Mouse (Mus musculus) heart, postnatal 0 days (tissue): ENCODE data around the gene Gm20390. TPM values are rescaled to one million over a fixed set of nuclear protein-coding genes. Genes with fewer than 3 reads are reported as not detected.

ENCODE experiments used
- ATAC-seq: fragments of 200-750 bp; cut with Nextera tagmentation; 2 replicates; pipeline ENCODE4 v1.8.0; 2017; ENCODE audit warnings: low read depth, moderate number of reproducible peaks, moderate library complexity; ENCODE audit not compliant: insufficient read depth
- DNase-seq: peaks from one replicate; pipeline ENCODE4 v3.0.0-alpha.2; 2016; ENCODE audit warnings: low spot score
- H3K27ac ChIP-seq: fragments of 300-500 bp; sonication (generic); 2 replicates; pipeline ENCODE4 v1.5.1; 2014; ENCODE audit warnings: low read depth, mild to moderate bottlenecking
- H3K27me3 ChIP-seq: fragments of 300-500 bp; sonication (generic); 2 replicates; pipeline ENCODE4 v1.6.1; 2014; ENCODE audit warnings: low read length, mixed read lengths; ENCODE audit not compliant: control insufficient read depth, insufficient read depth
- H3K36me3 ChIP-seq: fragments of 300-500 bp; sonication (generic); replicated peaks from 2 replicates; pipeline ENCODE4 v1.6.1; 2014; ENCODE audit warnings: low read length, mixed read lengths; ENCODE audit not compliant: control insufficient read depth, insufficient read depth
- H3K4me1 ChIP-seq: fragments of 300-500 bp; sonication (generic); 2 replicates; pipeline ENCODE4 v1.6.1; 2014; ENCODE audit warnings: antibody characterized with exemption; ENCODE audit not compliant: control insufficient read depth, insufficient read depth
- H3K4me2 ChIP-seq: fragments of 300-500 bp; sonication (generic); 2 replicates; pipeline ENCODE4 v1.6.1; 2014; ENCODE audit warnings: low read depth, mild to moderate bottlenecking, low read length, moderate library complexity
- H3K4me3 ChIP-seq: fragments of 300-500 bp; sonication (generic); 2 replicates; pipeline ENCODE4 v1.5.1; 2014; ENCODE audit warnings: low read depth, low read length
- H3K9ac ChIP-seq: fragments of 300-500 bp; sonication (generic); replicated peaks from 2 replicates; pipeline ENCODE4 v1.6.1; 2014; ENCODE audit warnings: low read depth, low read length, mixed read lengths
- H3K9me3 ChIP-seq: fragments of 300-500 bp; sonication (generic); replicated peaks from 2 replicates; pipeline ENCODE4 v1.6.1; 2016; ENCODE audit warnings: low read length; ENCODE audit not compliant: control insufficient read depth
- CTCF ChIP-seq: IDR thresholded peaks from 2 replicates; pipeline ENCODE4 v1.5.1; 2016; ENCODE audit warnings: antibody characterized with exemption, control low read depth, low read depth
- EP300 ChIP-seq: IDR thresholded peaks from 2 replicates; pipeline ENCODE4 v1.6.1; 2016; ENCODE audit warnings: antibody characterized with exemption, low read depth
- WGBS: fragments of 180-500 bp; shearing (Covaris S2); extraction: QIAGEN DNeasy Blood & Tissue Kit; methylation state at CpG from one replicate; pipeline ENCODE4 v1.1.7; 2014; 5-methylcytosine and 5-hydroxymethylcytosine counted together
- polyA plus RNA-seq: library from polyadenylated mRNA; unstranded; fragments of >200 nt; fragmentation: Nextera tagmentation; extraction: Ambion mirVana; gene quantifications from 2 replicates; pipeline ENCODE4 v1.2.1, GENCODE M21; 2015
- total RNA-seq: library from RNA; depleted of rRNA; stranded (reverse); fragments of >200 nt; gene quantifications from 2 replicates; pipeline ENCODE4 v1.2.3, GENCODE M21; 2014; ENCODE audit warnings: low replicate concordance

Gene Gm20390
- total and polyA plus RNA-seq, 2 experiments from 2014 or later: 75.6 to 183 TPM

DNA sequence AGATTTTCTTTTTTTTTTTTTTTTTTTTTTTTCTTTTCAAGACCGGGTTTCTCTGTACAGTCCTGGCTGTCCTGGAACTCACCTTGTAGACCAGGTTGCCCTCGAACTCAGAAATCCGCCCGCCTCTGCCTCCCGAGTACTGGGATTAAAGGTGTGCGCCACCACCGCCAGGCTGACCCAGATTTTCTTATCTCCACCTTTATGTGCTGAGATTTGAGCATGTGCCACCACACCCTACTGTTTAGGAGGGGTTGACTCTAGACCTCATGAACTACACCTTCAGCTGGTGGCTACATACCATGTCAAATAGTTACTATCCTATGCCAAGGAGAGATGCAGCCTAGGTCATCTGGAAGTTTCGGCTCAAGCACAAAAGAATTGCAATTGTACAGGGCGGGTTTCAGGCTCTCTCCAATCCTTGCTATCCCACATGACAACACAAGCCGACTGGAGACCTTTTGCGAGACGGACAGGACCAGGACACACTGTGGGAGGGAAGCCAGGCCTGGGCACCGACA lies 13.3 kb downstream of the Gm20390 start:
- peak; percentile 83 for ATAC-seq
- Histone ChIP-seq H3K36me3 (peaks cover 45% of the 10 kb centered on the region), H3K9ac (peak overlapping the region; percentile 64), H3K27me3 (no peaks in the 10 kb centered on the region), H3K27ac (peak overlapping the region; percentile 98), H3K4me3 (peak overlapping the region; percentile 74), H3K4me1 (peaks cover 22% of the 10 kb centered on the region), H3K4me2 (peak overlapping the region; percentile 75), H3K9me3 (no peaks in the 10 kb centered on the region)
- WGBS: 31% methylated on average over 13 of the region's 13 CpGs
- DNase-seq: peak; percentile 86
- TF ChIP-seq CTCF (no peak), EP300 (no peak)

DNA sequence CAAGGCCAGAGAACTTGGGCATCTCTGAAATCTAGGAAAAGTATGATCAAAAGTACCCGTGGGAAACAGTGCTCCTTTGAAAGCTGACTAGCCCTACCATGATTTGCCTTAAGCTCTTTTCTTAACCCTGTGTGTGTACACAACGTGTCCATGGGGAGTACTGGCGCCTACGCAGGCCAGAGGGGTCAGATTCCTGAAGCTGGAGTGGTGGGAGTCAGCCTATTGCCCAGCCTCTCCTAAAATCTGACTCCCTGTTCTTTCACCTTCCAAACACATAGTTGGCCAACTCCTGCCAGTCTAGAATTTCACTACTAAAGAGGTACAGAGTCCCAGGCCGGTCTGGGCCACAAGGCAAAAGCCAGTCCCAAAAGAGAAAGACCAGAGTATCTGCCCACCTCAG lies 15.7 kb downstream of the Gm20390 start:
- DNase-seq (no peak), ATAC-seq (no peak)
- Histone ChIP-seq H3K4me3 (no peak overlapping the region), H3K4me2 (no peak overlapping the region), H3K9ac (no peak overlapping the region), H3K9me3 (no peaks in the 10 kb centered on the region), H3K36me3 (peaks cover 47% of the 10 kb centered on the region), H3K4me1 (peaks cover 22% of the 10 kb centered on the region), H3K27me3 (no peaks in the 10 kb centered on the region), H3K27ac (no peak overlapping the region)
- TF ChIP-seq CTCF: no peak
- no peak for TF ChIP-seq EP300
- 76% methylated on average over 5 of the region's 5 CpGs for WGBS

DNA sequence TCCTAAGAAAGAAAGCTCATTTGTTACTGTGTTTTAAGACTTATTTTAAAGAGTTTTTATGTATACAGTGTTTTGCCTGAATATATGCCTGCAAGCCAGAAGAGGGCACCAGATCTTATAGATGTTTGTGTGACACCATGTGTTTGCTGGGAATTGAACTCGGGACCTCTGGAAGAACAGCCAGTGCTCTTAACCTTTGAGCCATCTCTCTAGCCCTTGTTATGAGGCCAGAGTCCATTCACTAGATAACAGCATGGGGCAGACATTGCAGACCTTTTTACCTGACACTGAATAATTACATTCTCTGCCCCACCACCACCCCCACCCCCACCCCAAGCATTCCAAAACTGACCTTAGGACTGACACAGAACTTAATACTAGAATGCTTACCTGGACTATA lies 18.0 kb downstream of the Gm20390 start:
- H3K9me3 ChIP-seq: no peaks in the 10 kb centered on the region
- H3K9ac ChIP-seq: no peak overlapping the region
- ATAC-seq: no peak
- H3K4me2 ChIP-seq: no peak overlapping the region
- peaks cover 17% of the 10 kb centered on the region for H3K4me1 ChIP-seq
- WGBS: 84% methylated on average over 1 of the region's 1 CpGs
- TF ChIP-seq EP300: no peak
- TF ChIP-seq CTCF: no peak
- H3K36me3 ChIP-seq: peaks cover 55% of the 10 kb centered on the region
- H3K27me3 ChIP-seq: no peaks in the 10 kb centered on the region
- DNase-seq: no peak
- no peak overlapping the region for H3K27ac ChIP-seq
- H3K4me3 ChIP-seq: no peak overlapping the region

DNA sequence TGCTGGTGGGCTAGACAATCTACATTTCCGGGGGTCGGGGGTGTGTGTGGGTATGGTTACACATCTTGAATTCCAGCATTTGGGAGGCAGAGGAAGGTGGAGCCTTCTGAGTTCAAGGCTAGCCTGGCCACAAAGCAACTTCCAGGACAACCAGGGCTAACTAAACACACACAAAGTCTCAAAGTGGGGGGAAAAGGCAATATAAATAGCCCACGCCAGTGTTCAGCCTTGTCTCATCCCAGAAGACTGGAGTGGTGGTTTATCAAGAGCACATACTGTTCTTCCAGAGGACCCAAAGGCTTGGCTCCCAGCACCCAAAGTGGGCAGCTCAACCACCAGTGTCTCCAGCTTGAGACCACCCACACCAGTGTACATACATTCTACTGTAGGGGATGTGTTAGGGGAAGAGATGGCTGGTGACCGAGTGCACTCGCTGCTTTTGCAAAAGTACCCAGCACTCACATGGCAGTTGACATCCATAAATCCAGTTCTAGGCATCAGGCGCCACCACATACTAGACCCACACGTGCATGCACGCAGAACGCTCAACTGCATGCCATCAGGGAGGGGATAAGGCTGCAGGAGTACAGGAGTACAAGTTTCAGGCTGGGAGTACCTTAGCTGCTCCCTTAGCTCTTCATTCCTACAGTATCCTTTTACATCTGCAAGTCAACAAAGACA lies 19.1 kb downstream of the Gm20390 start:
- no peak overlapping the region for H3K9ac ChIP-seq

DNA sequence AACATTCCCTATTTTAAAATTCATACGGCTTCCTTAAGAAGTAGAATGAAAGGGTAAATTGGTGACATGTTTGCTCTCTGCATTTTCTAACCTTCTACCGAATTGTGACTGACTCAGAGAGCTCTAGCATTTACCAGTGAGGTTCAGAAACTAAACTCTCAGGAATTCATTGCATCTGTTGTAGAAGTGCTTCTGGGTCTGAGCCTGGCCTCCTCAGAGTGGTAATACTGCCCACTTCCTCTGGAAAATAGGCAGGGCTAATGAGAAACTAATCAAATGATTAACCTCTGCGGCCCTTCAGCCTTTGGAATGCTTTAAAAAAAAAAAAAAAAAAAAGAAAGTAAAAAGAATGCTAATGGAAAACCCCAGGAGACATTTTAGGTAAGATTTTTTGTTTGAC lies 23.1 kb downstream of the Gm20390 start:
- Histone ChIP-seq H3K4me3 (no peak overlapping the region), H3K4me1 (no peaks in the 10 kb centered on the region), H3K27ac (no peak overlapping the region), H3K27me3 (no peaks in the 10 kb centered on the region), H3K36me3 (peaks cover 39% of the 10 kb centered on the region), H3K4me2 (no peak overlapping the region), H3K9ac (no peak overlapping the region), H3K9me3 (no peaks in the 10 kb centered on the region)
- DNase-seq: no peak
- no peak for ATAC-seq
- TF ChIP-seq CTCF (no peak), EP300 (no peak)
- WGBS: 77% methylated on average over 3 of the region's 3 CpGs

More for the DNA sequence above, 19.1 kb downstream of the Gm20390 start:
- H3K27me3 ChIP-seq: no peaks in the 10 kb centered on the region
- DNase-seq (no peak), ATAC-seq (no peak; the same call in 1 of the 2 replicates)
- H3K4me2 ChIP-seq: no peak overlapping the region
- peaks cover 53% of the 10 kb centered on the region for H3K36me3 ChIP-seq
- H3K27ac ChIP-seq: no peak overlapping the region
- no peak for TF ChIP-seq CTCF
- TF ChIP-seq EP300: no peak
- WGBS: 86% methylated on average over 9 of the region's 9 CpGs
- peaks cover 10% of the 10 kb centered on the region for H3K4me1 ChIP-seq
- no peaks in the 10 kb centered on the region for H3K9me3 ChIP-seq
- no peak overlapping the region for H3K4me3 ChIP-seq

DNA sequence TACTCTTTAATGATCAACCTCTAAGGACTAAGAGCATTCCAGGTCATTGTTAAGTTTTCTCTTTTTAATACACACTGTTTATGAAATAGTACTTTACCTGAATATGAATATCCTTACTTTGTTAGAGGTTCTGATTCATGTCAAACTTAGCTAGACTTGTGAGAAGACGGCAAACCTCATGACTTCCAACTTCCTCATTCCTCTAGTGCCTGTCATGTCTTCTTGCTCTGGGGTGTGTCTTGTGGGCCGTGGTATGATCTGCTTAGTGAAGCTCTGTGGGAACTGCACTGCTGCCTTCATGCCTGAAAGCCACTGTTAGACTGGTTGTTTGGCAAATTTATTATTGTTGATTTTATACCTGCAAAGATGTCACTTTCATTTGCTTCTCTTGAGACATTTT lies 27.2 kb downstream of the Gm20390 start:
- peaks cover 43% of the 10 kb centered on the region for H3K36me3 ChIP-seq
- no peak for ATAC-seq
- WGBS: 47% methylated on average over 2 of the region's 2 CpGs

More for the DNA sequence above, 27.2 kb downstream of the Gm20390 start:
- Histone ChIP-seq H3K4me3 (no peak overlapping the region), H3K4me1 (no peaks in the 10 kb centered on the region), H3K9ac (no peak overlapping the region), H3K4me2 (no peak overlapping the region), H3K27me3 (no peaks in the 10 kb centered on the region), H3K9me3 (no peaks in the 10 kb centered on the region), H3K27ac (no peak overlapping the region)
- no peak for TF ChIP-seq CTCF
- TF ChIP-seq EP300: no peak
- DNase-seq: no peak
